Mouse (Mus musculus) layer of hippocampus, postnatal 25 days (tissue): ENCODE data around the gene Fnbp1. TPM values are rescaled to one million over a fixed set of nuclear protein-coding genes. Genes with fewer than 3 reads are reported as not detected.
"Not testable (repeated sequence)": the region's sequence is repeated elsewhere in the genome, so short reads cannot be mapped to it uniquely, and the experiment has no call there.

Experiments used
- DNase-seq, 2 experiments: peaks; one replicate each; pipeline ENCODE4 v3.0.0; 2022; ENCODE audit warnings: mixed read lengths in 2 of 2, low spot score in 1 of 2; ENCODE audit errors: extremely low spot score in 1 of 2
- total RNA-seq, 2 experiments: library from RNA; stranded (reverse); gene quantifications; 2 replicates each; pipeline ENCODE4 v1.2.3; 2021

Gene Fnbp1
- 100 to 1,000 TPM in 1 of 2 experiments, 10 to 100 TPM in 1; 95.1 to 118 TPM for total RNA-seq

DNA sequence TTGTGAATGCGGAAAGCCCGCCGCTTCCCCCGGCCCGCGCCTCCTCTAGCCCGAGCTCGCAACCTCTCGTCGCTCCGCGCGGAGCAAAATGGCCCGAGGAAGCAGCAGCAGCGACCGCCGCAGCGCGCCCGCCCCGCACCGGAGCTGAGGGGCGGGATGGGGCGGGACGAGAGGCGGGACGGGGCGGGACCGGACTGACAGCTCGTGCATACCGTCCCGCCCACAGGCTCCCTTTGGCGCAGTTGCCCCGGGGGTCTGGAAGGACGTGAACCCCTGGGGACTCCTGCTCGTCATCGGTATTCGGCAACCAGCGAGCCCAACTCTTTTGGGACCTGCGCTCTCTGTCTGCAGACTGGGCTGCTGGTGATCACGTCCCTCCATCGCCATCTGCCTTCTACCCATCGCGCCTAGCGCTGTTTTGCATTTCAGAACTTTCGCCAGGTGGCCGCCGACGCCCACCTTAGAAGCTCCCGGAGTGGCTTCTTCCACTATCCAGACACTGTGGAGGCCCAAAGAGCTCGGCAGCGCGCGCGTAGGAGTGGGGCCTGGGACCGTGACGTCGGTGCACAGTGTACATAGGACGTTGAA, at the start of gene Fnbp1:
Gene Fnbp1, minus strand, starts transcription at position 142 of the 588 bp plus-strand sequence.
- DNase-seq: peak; percentile 73 to 81

DNA sequence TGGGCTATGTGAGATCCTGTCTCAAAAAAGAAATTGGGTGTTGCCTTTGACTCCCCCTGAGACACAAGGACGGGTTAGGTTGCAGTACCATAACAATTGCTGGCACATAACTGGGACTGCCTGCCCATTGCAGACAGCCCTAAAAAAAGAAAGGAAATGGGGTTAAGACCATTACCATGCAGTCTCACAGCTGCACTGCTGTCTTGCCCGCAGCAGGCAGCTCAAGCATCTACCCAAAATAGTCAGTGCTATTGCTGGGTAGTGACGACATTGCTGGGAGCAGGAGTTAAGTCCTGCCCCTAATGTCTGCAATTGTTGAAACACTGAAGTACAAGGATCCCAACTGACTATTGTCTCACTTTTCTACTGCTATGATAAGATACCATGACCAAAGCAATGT, 47.8 kb upstream of the Fnbp1 start:
- DNase-seq: no peak

DNA sequence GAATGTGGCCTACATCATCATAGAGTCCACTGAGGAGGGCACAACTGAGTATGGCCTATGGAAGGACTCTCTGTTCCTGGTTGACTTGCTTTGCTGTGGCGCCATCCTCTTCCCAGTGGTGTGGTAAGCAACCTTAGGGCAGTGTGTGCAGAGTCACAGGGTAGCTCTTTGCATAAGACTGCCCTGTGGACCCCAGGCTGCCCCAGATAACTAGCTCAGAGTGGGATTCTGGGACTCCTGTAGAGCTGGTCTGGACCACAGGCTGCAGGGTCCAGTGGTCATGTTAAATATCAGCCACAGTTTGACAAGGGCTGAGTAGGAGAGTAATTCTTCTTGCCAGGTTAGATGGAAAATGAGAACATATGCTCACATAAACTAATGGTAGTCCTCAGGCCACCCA, 46.9 kb upstream of the Fnbp1 start:
- DNase-seq: no peak

DNA sequence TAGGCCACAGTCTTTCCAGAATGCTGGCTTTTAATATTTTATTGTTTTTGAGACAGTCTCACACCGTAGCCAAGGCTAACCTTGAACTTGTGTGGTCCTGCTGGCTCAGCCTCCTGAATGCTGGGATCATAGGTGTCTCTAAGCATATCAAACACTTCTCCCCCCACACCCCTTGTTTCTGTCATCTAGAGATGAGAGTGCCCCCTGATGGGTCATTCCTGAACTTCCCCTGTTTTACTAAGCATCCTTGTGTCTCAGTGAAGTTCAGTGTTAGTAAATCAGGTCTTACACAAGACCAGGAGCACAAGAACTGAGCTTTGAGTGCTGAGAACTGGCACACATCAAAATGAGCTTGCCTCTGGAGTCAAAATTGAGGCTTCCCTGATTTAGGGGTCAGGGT, 42.0 kb upstream of the Fnbp1 start:
- DNase-seq: peak in 1 of 2 experiments; percentile 35

DNA sequence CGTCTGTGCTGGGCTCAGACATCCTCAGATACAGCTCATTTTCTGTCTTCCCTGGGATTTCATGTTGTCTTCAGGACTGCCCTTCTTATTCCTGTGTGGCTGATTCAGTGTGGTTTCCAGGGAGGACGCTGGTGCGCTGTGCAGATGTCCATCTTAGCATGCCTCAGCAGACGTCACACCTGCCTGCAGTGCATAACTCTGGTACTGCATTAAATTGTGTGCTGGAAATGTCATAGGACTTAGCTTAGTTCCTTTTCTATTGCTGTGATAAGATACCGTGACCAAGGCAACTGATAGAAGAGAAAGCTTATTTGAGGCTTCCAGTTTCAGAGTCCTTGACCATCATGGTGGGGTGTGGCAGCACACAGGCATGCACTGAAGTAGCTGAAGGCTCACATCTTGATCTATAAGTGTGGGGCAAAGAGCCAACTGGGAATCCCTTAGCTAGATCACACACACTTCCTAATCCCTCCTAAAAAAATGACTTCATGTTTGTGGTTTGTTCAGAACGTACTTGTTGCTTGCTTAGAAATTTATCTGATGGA, 41.0 kb upstream of the Fnbp1 start:
- DNase-seq: no peak

DNA sequence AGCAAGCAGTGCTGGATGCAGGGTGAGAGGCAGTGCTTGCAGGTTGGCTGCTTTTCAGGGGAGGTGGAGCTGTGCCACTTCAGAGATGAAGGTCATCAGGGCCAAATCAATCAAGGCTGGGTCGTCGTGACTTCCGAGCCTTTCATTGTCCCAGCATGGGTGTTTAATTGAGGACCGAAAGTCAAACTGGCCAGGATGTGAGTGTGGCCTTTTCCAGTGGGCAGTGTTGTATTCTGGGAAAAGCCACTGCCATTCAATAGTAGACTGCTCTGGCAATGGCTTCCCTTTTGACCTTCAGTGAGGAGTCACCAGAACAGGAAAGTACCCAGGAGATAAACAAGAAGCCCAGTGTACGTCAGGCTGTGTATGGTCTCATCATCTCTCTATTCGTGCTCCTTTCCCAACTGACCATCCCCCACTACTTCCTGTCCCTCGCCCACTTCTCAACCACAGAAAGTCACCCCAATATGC, 38.3 kb upstream of the Fnbp1 start:
- DNase-seq: no peak

DNA sequence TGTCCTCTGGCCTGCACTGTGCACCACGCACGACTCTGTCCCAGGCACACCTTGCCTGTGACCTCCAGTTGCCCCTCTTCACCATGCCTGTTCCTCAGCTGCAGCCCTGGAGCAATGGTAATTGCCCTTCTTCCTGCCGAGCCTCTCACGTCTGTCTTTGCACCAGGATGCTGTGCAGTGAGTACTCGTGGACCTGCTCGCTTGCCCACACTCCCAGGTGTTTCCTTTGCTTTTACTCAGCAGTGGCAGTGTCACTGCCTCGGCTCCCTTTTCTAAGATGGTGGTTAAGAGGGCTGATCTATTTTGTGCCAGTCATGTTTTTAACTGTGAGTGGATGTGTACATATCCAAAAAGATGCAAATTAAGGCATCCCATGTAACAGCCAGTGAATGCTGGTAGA, 37.7 kb upstream of the Fnbp1 start:
- DNase-seq: no peak

DNA sequence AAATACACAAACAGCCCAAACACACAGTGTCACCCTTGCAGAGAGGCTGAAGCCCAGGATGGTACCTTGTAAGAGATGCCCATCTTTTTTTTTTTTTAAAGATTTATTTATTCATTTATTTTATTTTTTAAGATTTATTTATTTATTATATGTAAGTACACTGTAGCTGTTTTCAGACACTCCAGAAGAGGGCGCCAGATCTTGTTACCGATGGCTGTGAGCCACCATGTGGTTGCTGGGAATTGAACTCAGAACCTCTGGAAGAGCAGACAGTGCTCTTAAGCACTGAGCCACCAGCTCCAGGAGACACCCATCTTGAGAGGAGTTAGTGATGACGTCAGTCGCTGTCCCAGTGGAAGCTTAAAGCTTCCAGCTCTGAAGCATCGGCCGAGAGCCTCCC, 36.8 kb upstream of the Fnbp1 start:
- DNase-seq: not testable (repeated sequence)

DNA sequence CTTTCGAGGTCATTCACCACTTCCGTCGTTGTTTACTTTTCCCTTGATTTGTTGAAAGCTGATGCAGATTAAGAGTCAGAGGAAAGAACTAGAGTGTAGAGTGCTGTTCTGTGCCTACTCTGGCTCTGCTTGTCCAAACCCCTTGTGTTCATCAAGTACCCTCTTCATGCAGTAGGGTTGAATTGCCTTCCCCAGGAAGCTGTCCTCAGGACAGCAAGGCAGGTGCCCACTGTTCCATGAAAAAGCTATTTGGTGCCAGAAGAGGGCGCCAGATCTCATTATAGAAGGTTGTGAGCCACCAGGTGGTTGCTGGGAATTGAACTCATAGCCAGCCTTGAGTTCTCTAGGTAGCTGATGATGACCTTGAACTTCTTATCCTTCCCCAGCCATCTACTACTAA, 31.5 kb upstream of the Fnbp1 start:
- DNase-seq: no peak

DNA sequence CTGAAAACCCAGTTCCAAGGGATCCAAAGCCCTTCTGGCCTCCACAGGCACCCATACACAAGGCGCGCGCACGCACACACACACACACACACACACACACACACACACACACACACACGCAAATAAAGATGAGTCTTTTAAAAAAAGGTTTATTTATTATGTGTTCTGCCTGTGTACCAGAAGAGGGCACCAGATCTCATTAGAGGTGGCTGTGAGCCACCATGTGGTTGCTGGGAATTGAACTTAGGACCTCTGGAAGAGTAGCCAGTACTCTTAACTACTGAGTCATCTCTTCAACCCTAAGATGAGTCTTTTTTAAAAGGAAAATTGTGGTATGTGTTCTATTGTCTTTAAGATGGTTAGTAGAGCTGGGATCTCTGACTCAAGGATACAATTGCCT, 30.7 kb upstream of the Fnbp1 start:
- no peak for DNase-seq

DNA sequence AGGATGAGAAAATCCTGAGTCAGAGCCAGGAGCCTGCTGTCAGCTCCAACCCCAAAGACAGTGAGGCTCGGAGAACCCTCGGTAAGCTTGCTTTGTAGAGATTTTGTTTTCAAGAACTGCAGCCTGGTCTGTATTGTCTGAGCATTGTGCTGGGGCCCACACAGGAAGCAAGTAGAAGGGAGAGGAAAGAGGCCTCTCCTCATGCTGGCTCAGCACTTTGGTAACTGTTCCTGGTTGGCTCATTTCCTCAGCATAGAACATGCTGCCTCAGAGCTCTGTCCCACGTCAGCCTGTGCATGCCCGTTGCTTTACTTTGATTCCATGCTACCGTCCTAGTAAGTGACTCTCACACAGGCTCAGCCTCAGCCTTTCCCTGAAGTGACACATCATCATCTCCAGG, 30.2 kb upstream of the Fnbp1 start:
- DNase-seq: no peak

DNA sequence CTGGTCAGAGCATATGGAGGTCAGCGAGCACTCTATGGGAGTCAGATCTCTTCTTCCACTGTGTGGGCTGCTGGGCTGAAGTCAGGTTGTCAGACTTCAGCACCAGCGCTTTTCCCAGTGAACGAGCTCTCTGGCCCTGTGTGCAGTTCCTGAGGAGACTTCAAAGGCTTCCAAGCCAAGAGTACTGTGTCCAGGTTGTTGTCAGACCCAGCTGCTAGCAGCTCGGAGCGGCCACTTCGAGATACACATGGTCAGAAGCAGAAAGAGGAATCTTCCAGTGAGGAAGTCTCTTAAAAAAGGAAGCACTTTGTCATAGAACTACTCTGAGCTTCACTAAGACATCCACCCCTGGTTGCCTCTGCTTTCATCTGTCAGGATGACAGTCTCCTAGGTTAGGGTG, 28.4 kb upstream of the Fnbp1 start:
- DNase-seq: no peak

DNA sequence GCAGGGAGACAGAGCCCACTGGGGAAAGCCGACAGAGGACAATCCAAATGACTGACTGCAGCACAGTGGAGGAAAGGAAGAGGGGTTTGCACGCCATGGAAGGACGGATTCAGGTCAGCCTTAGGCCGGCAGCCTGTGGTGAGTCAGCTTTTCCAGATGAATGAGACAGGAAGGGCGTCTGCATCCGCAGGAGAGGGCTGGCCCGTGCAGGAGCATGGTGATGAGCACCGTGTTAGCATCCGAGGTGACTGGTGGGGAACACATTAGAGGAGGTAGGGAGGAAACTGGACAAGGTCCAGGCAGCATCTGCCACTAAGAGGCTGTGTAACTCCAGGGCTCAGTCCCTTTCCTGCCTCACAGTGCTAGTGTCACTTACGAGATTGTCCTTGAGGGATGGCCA, 27.2 kb upstream of the Fnbp1 start:
- no peak for DNase-seq

DNA sequence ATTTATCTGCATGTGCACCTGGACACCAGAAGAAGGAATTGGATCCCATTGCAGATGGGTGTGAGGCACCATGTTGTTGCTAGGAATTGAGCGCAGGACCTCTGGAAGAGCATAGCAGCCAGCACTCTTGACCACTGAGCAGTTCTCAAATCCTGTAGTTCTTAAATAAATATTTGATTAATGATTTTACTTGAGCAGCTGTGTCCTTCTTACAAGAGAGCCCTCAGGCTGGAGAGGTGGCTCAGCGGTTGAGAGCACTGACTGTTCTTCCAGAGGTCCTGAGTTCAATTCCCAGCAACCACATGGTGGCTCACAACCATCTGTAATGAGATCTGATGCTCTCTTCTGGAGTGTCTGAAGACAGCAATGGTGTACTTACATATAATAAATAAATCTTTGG, 25.8 kb upstream of the Fnbp1 start:
- not testable (repeated sequence) for DNase-seq

DNA sequence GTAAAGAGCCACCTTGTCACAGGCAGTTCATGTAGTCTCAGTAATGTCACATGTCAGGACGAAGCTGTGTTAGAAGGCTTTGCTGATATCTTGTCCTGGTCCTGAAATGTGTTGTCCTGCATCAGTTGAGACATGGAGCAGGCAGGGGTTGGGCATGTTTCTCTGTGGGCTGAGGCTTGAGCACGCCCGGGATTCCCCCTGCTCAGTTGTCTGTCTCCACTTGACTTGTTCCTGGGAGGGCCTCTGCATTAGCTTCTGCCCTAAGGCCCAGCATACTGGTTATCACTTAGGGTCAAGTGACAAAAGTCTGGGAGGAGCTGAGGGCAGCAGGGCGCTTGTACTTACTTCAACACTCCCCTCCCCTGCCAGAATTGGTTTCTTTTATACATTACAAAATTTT, 23.7 kb upstream of the Fnbp1 start:
- DNase-seq: no peak

DNA sequence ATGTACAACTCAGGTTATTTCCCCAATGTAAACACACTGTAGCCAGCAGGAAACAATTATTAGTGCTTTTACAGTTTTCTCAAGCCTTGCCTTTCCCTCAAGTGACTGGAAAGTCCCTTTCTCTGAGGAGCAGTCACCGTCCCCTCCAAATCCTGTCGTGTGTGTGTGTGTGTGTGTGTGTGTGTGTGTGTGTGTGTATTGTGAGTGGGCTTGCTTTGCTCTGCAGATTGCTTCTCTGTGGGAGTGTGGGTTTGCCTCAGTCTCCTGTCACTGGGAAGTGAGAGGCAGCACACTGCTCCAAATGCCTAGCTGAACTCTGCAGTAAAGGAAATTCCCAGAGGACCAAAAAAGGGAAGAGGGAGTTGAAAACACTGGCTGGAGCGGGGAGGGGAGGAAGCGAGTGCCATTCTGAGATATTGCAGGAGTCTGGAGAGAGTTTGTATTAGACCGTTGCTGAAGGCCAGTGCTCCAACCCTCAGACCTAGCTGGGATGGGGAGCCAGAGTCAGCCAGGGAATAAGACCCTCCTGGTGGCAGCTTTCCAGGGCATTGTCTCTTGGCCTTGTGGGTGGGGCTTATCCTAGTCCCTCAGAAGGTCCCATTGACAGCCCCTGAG, 23.1 kb upstream of the Fnbp1 start:
- no peak for DNase-seq

DNA sequence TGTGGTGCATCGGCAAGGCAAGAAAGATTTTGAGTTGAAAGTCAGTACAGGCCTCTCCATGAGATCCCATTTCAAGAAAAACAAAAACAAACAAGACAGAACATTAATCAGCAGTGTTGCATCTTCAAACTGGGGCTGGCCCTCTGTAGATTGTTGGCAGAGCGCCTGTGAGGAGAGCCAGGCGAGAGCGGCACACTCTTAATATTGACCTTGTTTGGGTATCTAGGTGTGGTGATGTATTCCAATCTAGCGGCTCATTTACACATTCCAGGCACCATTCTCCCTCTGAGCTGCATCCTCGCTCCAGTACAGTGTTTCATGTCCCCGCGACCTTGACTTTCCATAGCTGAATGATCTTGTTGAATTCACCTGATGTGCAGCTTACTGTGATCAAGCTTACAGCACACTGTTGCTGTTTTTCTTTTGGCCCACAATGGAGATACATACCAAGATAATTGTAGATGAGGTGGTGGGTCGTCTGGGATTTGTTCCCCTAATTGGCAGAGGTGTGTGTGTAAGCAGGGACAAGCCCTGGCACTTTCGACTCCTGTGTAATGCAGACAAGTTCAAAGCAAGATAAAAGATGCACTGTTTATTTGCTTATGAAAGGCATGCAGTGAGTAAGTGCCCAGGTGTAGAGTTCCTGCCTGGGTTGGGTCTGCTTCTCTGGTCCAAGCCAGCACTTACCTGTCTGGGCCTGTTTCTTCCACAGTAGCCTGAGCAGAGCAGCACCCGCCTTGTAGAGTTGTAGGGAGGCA, 21.7 kb upstream of the Fnbp1 start:
- DNase-seq: no peak

DNA sequence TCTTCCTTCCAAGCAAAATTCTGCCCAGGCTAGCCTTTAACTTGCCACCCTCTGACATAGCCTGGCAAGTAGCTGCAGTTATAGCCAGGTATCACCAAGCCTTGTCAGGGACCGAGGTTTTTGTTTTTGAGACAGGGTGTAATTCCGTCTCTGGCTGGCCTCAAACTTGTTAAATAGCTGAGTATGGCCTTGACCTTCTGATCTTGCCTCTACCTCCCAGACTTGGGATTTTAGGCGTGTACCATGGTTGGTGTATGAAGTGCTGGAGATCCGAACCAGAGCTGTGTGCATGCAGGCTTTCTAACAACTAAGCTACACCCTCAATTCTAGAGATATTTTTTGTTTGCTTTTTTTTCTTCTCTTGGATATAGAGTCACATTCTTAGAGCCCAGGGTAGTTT, 19.8 kb upstream of the Fnbp1 start:
- DNase-seq: no peak

DNA sequence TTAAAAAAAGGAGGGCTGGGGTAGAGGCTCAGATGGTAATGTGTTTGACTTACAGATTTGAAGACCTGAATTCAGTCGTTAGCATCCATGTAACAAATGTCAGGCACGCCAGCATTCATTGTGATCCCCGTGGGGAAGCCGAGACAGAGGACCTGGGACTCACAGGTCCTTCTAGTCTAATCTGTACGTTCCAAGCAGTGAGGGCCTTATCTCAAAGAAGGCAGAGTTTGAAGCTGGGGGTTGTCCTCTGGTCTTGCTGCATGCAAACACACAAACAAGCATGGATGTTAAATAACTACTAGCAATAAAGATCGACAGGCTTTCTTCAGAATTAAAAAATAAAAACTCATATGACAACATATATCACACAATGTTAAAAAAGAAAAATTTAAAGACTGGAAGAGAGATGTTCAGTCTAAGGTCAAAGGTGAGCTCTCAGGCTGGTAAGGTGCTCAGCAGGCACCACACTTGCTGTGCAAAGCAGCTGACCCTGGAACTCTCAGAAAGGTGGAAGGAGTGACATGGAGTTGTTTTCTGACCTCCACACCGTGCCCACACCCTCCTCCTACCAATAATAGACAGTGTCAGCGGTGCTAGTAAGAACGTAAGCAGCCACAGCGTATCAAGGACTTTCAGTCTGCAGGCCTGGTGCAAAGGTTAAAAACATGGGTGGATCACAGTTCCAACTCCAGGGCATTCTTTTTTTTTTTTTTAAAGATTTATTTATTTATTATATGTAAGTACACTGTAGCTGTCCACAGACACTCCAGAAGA, 18.5 kb upstream of the Fnbp1 start:
- no peak for DNase-seq

DNA sequence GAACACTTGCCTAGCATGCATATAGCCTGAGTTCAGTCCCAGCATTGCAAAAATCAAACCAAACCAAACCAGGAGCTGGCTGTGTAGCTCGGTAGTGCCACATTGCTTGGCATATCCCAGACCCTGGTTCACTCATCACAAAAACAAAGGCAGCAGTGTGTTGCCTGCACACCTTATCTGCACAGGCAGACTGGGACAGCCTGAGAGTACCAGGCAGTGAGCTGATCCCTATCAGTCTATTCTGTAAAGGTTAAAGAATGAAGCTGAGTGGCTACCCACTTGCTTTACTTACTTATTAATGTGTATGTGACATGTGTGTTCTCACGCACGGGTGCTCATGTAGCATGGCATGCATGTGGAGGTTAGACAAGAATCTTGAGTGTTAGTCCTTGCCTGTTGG, 15.0 kb upstream of the Fnbp1 start:
- DNase-seq: no peak
